8 mouse cellular contexts compared by ENCODE assay signal in genomic region chr14:118474226-118475099, GRCm38 (mm10).
DNase-seq lines count a peak whose midpoint lies in the region; ATAC-seq lines count a peak whose summit lies in the region.
"Had no signal": no experiment of that assay in that cellular context is flagged by ENCODE, and none has a peak within 500 bp of the region (broad histone marks: within the 10 kb centered on the region; RNA-seq: fewer than 3 reads in every experiment).

No protein-coding gene starts in this region.

- 9% methylated on average over 26 of the region's 26 CpGs for WGBS in lung, embryonic 16.5 days
- 9% methylated on average over 26 of the region's 26 CpGs for WGBS in midbrain, embryonic 14.5 days

- H3K9ac ChIP-seq in lung, embryonic 16.5 days (ENCODE audit: low read length) = peak overlapping the region; percentile 50; the same call in 1 of the 2 replicates
- H3K9ac ChIP-seq in midbrain, embryonic 14.5 days (replicated peaks; ENCODE audit: low read length) = peak overlapping the region; percentile 50; the same call in 1 of the 2 replicates

- H3K9me3 ChIP-seq in lung, embryonic 16.5 days (ENCODE audit: control insufficient read depth, low read length) = no peaks in the 10 kb centered on the region
- no peaks in the 10 kb centered on the region for H3K9me3 ChIP-seq in midbrain, embryonic 14.5 days (ENCODE audit: control insufficient read depth, low read length)

- 0 out of 2 replicates have a peak, but pooled peaks cover 3% of the 10 kb centered on the region for H3K4me1 ChIP-seq in lung, embryonic 16.5 days (replicated peaks; ENCODE audit: control insufficient read depth, insufficient read depth, low read length)
- peaks cover 9% of the 10 kb centered on the region; the same call in 1 of the 2 replicates for H3K4me1 ChIP-seq in midbrain, embryonic 14.5 days (ENCODE audit: control insufficient read depth, insufficient read depth, low read length)

- H3K27ac ChIP-seq in lung, embryonic 16.5 days (ENCODE audit: low read length) = peak overlapping the region; percentile 23; the same call in 1 of the 2 replicates
- 0 out of 2 replicates have a peak overlapping the region, but pooled peaks have one; percentile 3 for H3K27ac ChIP-seq in midbrain, embryonic 14.5 days (replicated peaks; ENCODE audit: low read depth, low read length)

- ATAC-seq in lung, embryonic 16.5 days (ENCODE audit: low read depth) = peak; percentile 86
- ATAC-seq in midbrain, embryonic 14.5 days (ENCODE audit: low FRiP score, low TSS enrichment) = no peak
- ATAC-seq in activated CD4-positive, CD25-positive, alpha-beta regulatory T cell, adult 4 months = no peak

- H3K4me2 ChIP-seq in lung, embryonic 16.5 days (ENCODE audit: low read depth, low read length) = peak overlapping the region; percentile 83
- H3K4me2 ChIP-seq in midbrain, embryonic 14.5 days (ENCODE audit: low read length) = peak overlapping the region; percentile 89

- DNase-seq in lung, postnatal 25 days (ENCODE audit: low spot score) = no peak
- peak; percentile 61 for DNase-seq in fat pad, adult 2 months (ENCODE audit: extremely low read depth, low read depth, low spot score)
- peak; percentile 6 for DNase-seq in induced T-regulatory cell, adult 2 months (ENCODE audit: low read depth)
- peak; percentile 65 for DNase-seq in midbrain, embryonic 14.5 days
- DNase-seq in urinary bladder, postnatal 4 days (ENCODE audit: low spot score in 2 of 2) = no peak

- peaks cover 19% of the 10 kb centered on the region for H3K27me3 ChIP-seq in lung, embryonic 16.5 days (ENCODE audit: control insufficient read depth, insufficient read depth, low read depth, low read length)
- H3K27me3 ChIP-seq in midbrain, embryonic 14.5 days (ENCODE audit: control insufficient read depth, insufficient read depth, low read length) = peaks cover 14% of the 10 kb centered on the region

- H3K36me3 ChIP-seq in lung, embryonic 16.5 days (ENCODE audit: control insufficient read depth, insufficient read depth, low read length) = no peaks in the 10 kb centered on the region
- no peaks in the 10 kb centered on the region for H3K36me3 ChIP-seq in midbrain, embryonic 14.5 days (ENCODE audit: control insufficient read depth, insufficient read depth, low read length)

- peak overlapping the region; percentile 52 for H3K4me3 ChIP-seq in lung, embryonic 16.5 days (ENCODE audit: low read length)
- peak overlapping the region; percentile 49 for H3K4me3 ChIP-seq in midbrain, embryonic 14.5 days (replicated peaks; ENCODE audit: low read depth, low read length)
- H3K4me3 ChIP-seq: erythroblast, embryonic 14.5 days had no signal

Comparison
In these comparisons a context has a peak if more than half of its experiments do, and no peak if none do; other contexts are left out.
1. DNase-seq: peak in fat pad, adult 2 months (single experiment), induced T-regulatory cell, adult 2 months (single experiment) and midbrain, embryonic 14.5 days (single experiment); none in lung, postnatal 25 days (single experiment) and urinary bladder, postnatal 4 days (0 of 2).